Mouse (Mus musculus) CD4-positive, CD25-positive, alpha-beta regulatory T cell (primary cell): ENCODE results near the gene Pde1b. TPM values are rescaled to one million over a fixed set of nuclear protein-coding genes. Genes with fewer than 3 reads are reported as not detected.

Source experiments
- polyA plus RNA-seq: library from polyadenylated mRNA; unstranded; fragments of 100-300 nt; shearing (Covaris generic); gene quantifications from one replicate; pipeline ENCODE4 v1.2.1, GENCODE M21; 2017

The Pde1b gene
- 9.4 TPM for polyA plus RNA-seq

GRCm38 (mm10) chr15:103502435-103503250 lies at the start of gene Pde1b:
Pde1b (plus strand) TSS chr15:103503034.

GRCm38 (mm10) chr15:103453551-103454218 lies 49.1 kb upstream of the Pde1b start, which contains the start of gene Nckap1l:
Nckap1l (plus strand) TSS chr15:103453794.

GRCm38 (mm10) chr15:103537822-103538213 lies 35.0 kb downstream of the Pde1b start, which contains the start of gene Ppp1r1a:
Ppp1r1a (minus strand) TSS chr15:103538003.

GRCm38 (mm10) chr15:103564981-103565380 lies 62.1 kb downstream of the Pde1b start, which contains the start of gene Glycam1:
Glycam1 (minus strand) TSS chr15:103565081.

Other genes with a start within 250 kb of the Pde1b start
- gene Nfe2, start 244.6 kb upstream of the Pde1b start, polyA plus RNA-seq, result 0.55 TPM
- gene Copz1, start 230.3 kb upstream of the Pde1b start, polyA plus RNA-seq, result 176 TPM
- not detected for gene Gpr84, start 192.4 kb upstream of the Pde1b start, polyA plus RNA-seq
- 0.13 TPM for gene Zfp385a, start 162.9 kb upstream of the Pde1b start, polyA plus RNA-seq
- 7.7 TPM for gene Itga5, start 136.3 kb upstream of the Pde1b start, polyA plus RNA-seq
- gene Gtsf1, start 72.6 kb upstream of the Pde1b start, polyA plus RNA-seq, result not detected
- not detected for gene Gtsf2, start 54.6 kb upstream of the Pde1b start, polyA plus RNA-seq
- 148 TPM for gene Nckap1l, start 49.2 kb upstream of the Pde1b start, polyA plus RNA-seq
- 0.22 TPM for gene Ppp1r1a, start 35.0 kb downstream of the Pde1b start, polyA plus RNA-seq
- 0.28 TPM for gene Glycam1, start 62.0 kb downstream of the Pde1b start, polyA plus RNA-seq